Mouse (Mus musculus) granulocyte monocyte progenitor cell, adult 5-6 weeks (primary cell): ENCODE measurements around the gene Slc25a39. TPM values are rescaled to one million over a fixed set of nuclear protein-coding genes. Genes with fewer than 3 reads are reported as not detected.
A peak's percentile ranks its signal among the peaks of the same experiment; 100 is the strongest.

Experiments used
- ATAC-seq: replicated peaks from 2 replicates; pipeline ENCODE4 v1.8.0; 2016; ENCODE audit warnings: mild to moderate bottlenecking, moderate TSS enrichment, inconsistent platforms; ENCODE audit not compliant: poor library complexity, severe bottlenecking
- total RNA-seq, 2 experiments: library from RNA; stranded (forward) in 1 of 2; stranded (reverse) in 1 of 2; fragments of 200-712, 200-1000 nt in 1 of 2; fragments of >200 nt in 1 of 2; fragmentation: Nextera tagmentation in 1 of 2; gene quantifications; 2 replicates each; pipeline ENCODE4 v1.2.3; 2014 to 2017

Slc25a39 gene
- 99.0 and 163 TPM in 2 replicates for total RNA-seq (2014; fragmentation: Nextera tagmentation)
- total RNA-seq (2017): 51.4 and 53.9 TPM in 2 replicates

DNA sequence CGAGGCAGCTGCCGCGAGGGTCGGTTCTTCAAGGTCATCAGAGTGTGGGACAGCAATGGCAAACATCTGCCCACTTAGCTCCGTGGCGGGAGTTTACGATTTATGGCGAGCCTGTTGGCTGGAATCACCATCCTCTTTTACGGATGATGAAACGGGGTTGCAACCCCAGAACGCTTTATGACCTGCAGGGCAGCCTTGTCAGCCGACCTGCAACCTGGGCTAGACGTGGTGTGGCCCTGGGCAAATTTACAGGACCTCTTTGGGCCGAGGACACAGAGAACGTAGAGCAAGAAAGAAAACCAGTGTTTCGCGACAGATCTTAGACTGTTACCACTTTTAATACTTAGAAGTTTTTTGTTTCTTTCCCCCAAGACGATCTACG, at the start of gene Slc25a39:
Gene Slc25a39, minus strand, starts transcription at position 113 of the 382 bp plus-strand sequence.
- peak; percentile 2 for ATAC-seq

- ATAC-seq: peak; percentile 72
These were observed 48.1 kb upstream of the Slc25a39 start for GRCm38 (mm10) chr11:102455740-102456396.

GRCm38 (mm10) chr11:102453131-102453530, 45.4 kb upstream of the Slc25a39 start:
- 0 out of 2 replicates have a peak, but pooled peaks have one; percentile 6 for ATAC-seq

- ATAC-seq: no peak
These were observed 41.6 kb upstream of the Slc25a39 start for GRCm38 (mm10) chr11:102449043-102450008.

- no peak for ATAC-seq
These were observed 40.6 kb upstream of the Slc25a39 start for GRCm38 (mm10) chr11:102448327-102448726.

- peak; percentile 72 for ATAC-seq
These were observed 39.8 kb upstream of the Slc25a39 start, which contains the start of gene Fam171a2 for GRCm38 (mm10) chr11:102447497-102447896. Gene Fam171a2 (minus strand): TSS chr11:102447682.

GRCm38 (mm10) chr11:102446581-102447461, 39.1 kb upstream of the Slc25a39 start:
- ATAC-seq: no peak

DNA sequence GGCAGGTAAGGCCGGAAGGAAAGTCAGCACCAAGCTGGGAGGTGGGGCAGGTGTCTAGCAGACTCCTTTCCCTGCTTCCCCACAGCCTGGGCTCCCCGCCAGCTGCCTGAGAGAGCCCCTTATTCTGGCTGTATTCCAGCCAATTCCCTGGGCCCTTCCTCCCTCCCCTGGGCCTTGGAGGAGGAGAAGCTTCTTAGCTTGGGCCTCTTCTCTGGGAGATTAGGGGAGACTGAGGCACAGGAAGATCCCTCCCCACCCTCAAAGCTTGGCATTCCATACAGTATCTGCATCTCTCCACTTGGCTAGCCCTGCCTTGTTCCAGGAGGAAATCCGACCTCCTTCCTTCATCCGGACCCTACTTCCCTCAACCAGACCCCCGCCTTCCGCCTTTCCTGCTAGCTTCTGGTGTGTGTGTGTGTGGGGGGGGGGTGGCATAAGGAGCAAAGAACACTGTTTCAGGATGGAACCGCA, 38.2 kb upstream of the Slc25a39 start:
- no peak for ATAC-seq

DNA sequence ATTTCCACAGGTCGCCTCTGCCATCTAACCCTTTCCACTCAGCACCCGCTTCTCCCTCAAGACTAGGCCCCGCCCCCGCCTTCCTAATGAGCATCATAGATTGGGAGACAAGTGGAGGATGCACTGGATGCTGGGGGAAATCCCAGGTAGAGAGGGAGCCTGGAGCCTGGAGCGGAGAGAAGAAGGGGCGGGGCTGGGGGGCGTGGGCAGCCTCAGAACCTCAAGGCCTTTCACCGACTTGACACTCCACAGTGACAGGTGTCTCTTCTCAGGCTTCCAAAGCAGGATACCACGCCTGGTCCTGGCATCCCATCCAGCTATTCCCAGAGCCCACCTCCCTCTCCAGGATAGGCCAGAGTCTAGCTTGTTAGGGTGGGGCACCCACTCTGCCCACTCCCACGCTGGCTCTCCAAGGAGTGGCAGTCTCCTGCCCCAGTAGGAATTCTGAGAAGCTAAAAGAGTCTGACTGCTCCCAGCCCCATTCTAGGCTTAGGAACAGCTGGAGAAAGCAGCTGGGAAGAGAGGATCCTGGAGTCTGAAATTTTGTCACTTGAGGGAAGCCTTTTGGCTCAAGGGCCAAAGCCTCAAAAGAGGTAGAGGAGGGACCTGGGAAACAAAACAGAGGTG, 37.6 kb upstream of the Slc25a39 start:
- no peak for ATAC-seq

GRCm38 (mm10) chr11:102444781-102445180, 37.0 kb upstream of the Slc25a39 start:
- ATAC-seq: no peak

- no peak for ATAC-seq
These were observed 36.6 kb upstream of the Slc25a39 start for GRCm38 (mm10) chr11:102444321-102444720.

DNA sequence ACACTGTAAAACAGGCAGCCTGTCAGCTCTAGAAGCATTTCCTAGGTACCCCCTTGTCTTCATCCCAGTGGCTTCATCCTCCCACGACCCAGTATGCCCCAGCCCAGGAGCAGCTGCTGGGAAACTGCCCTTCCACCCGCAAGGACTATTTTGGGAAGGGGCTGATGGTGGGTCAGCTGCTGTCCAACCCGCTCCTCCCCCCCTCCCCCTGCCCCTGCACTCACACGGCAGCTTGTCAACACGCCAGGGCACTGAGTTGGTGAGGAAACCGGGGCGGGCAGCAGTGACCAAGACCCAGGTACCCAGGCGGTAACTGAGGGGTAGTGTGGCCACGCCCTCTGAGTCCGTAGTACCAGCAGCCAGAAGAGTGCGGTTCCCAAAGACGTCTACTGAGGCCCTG, 36.0 kb upstream of the Slc25a39 start:
- ATAC-seq: no peak

DNA sequence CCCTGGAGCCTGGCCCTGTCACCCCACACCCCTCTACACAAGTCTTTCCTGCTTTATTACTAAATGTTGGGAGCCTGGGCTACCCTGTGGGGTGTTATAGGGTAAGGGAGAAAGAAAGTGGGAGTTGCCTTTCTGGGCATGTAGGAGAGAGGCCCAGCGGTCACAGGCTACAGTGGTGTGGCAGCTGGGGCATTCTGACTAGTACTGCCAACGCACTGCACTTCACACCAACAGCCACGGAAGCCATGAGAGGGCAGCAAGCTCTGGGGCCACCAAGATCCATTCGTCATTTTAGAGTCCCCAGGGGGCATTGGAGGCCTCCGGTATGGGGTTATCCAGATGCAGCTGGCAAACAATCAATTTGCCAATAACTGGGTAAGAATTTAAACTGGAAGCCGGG, 34.3 kb upstream of the Slc25a39 start:
- ATAC-seq: no peak

DNA sequence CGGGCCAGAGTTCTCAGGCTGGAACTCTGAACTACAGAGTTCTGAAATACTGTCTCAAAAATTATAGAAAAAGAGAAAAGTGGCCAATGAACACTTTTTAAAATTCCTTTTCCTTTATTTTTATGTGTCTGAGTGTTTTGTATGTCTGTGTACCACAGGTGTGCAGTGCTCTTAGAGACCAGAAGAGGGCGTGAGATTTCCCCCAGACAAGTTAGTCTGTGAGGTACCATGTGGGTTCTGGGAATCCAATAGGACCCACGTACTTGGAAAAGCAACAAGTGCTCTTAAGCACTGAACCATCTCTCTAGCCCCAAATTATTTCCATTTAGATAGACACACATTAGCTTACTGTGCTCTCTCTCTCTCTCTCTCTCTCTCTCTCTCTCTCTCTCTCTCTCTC, 33.7 kb upstream of the Slc25a39 start:
- no peak for ATAC-seq

DNA sequence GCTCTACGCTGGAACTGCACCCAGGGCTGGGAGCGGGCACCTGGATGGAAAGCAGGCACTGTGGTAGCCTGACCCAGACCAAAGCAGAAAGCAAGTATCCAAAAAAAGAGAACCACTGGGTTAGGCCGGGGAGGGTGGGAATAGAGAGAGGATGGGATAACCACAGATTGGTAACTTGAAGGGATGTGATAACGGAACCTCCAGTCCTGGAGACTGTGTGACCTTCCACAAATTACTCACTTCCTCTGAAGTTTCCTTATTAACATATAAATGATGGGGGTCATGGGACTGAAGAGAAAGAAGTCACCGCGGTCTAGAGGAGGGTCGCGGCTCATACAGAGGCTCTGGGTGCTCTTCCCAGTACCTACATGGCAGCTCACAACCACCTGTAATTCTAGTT, 32.5 kb upstream of the Slc25a39 start:
- peak; percentile 61 for ATAC-seq

GRCm38 (mm10) chr11:102439093-102440082, 31.6 kb upstream of the Slc25a39 start:
- ATAC-seq: no peak

- ATAC-seq: peak; percentile 42
These were observed 30.7 kb upstream of the Slc25a39 start for GRCm38 (mm10) chr11:102438212-102439092.
